Mouse (Mus musculus) neural tube, embryonic 15.5 days (tissue): ENCODE data around the gene Eya2. TPM values are rescaled to one million over a fixed set of nuclear protein-coding genes. Genes with fewer than 3 reads are reported as not detected.

Experiments used
- ATAC-seq: fragments of 200-750 bp; cut with Nextera tagmentation; 2 replicates; pipeline ENCODE4 v1.8.0; 2017; ENCODE audit warnings: mild to moderate bottlenecking, moderate TSS enrichment, moderate library complexity; ENCODE audit not compliant: low FRiP score
- H3K27ac ChIP-seq: fragments of 300-500 bp; sonication (generic); replicated peaks from 2 replicates; pipeline ENCODE4 v1.5.1; 2015; ENCODE audit warnings: mild to moderate bottlenecking, inconsistent platforms
- H3K27me3 ChIP-seq: fragments of 300-500 bp; sonication (generic); replicated peaks from 2 replicates; pipeline ENCODE4 v1.6.1; 2015; ENCODE audit warnings: inconsistent platforms
- H3K36me3 ChIP-seq: fragments of 300-500 bp; sonication (generic); 2 replicates; pipeline ENCODE4 v1.6.1; 2015; ENCODE audit warnings: inconsistent platforms
- H3K4me1 ChIP-seq: fragments of 300-500 bp; sonication (generic); 2 replicates; pipeline ENCODE4 v1.6.1; 2015; ENCODE audit warnings: inconsistent platforms
- H3K4me2 ChIP-seq: fragments of 300-500 bp; sonication (generic); 2 replicates; pipeline ENCODE4 v1.6.1; 2015; ENCODE audit warnings: inconsistent platforms, mild to moderate bottlenecking, moderate library complexity
- H3K4me3 ChIP-seq: fragments of 300-500 bp; sonication (generic); replicated peaks from 2 replicates; pipeline ENCODE4 v1.5.1; 2015; ENCODE audit warnings: mild to moderate bottlenecking, inconsistent platforms
- H3K9ac ChIP-seq: fragments of 300-500 bp; sonication (generic); replicated peaks from 2 replicates; pipeline ENCODE4 v1.6.1; 2015; ENCODE audit warnings: mild to moderate bottlenecking, inconsistent platforms
- H3K9me3 ChIP-seq: fragments of 300-500 bp; sonication (generic); replicated peaks from 2 replicates; pipeline ENCODE4 v1.6.1; 2016; ENCODE audit warnings: inconsistent platforms
- WGBS: fragments of 180-500 bp; shearing (Covaris S2); methylation state at CpG from one replicate; pipeline ENCODE4 v1.1.7; 2015; ENCODE audit warnings: mixed read lengths; 5-methylcytosine and 5-hydroxymethylcytosine counted together
- polyA plus RNA-seq: library from polyadenylated mRNA; unstranded; fragments of >200 nt; fragmentation: Nextera tagmentation; extraction: Ambion mirVana; gene quantifications from 2 replicates; pipeline ENCODE4 v1.2.1, GENCODE M21; 2015

The Eya2 gene
- polyA plus RNA-seq, 1 experiment from 2014 or later: 5.2 TPM

GRCm38 (mm10) chr2:165721941-165722340, 127.1 kb downstream of the Eya2 start:
- Histone ChIP-seq H3K27ac (no peak overlapping the region), H3K9me3 (no peaks in the 10 kb centered on the region), H3K36me3 (no peaks in the 10 kb centered on the region), H3K27me3 (no peaks in the 10 kb centered on the region), H3K4me1 (peaks cover 7% of the 10 kb centered on the region; the same call in 1 of the 2 replicates), H3K4me3 (no peak overlapping the region), H3K9ac (no peak overlapping the region), H3K4me2 (no peak overlapping the region)
- ATAC-seq: no peak
- WGBS: 94% methylated on average over 5 of the region's 5 CpGs

- Histone ChIP-seq H3K36me3 (no peaks in the 10 kb centered on the region), H3K9ac (no peak overlapping the region), H3K27me3 (no peaks in the 10 kb centered on the region), H3K4me3 (no peak overlapping the region), H3K4me2 (peak overlapping the region; percentile 27), H3K9me3 (0 out of 2 replicates have a peak, but pooled peaks cover 4% of the 10 kb centered on the region), H3K4me1 (peaks cover 15% of the 10 kb centered on the region), H3K27ac (0 out of 2 replicates have a peak overlapping the region, but pooled peaks have one; percentile 30)
- peak; percentile 50 for ATAC-seq
- 21% methylated on average over 18 of the region's 18 CpGs for WGBS
These were observed 137.9 kb downstream of the Eya2 start for GRCm38 (mm10) chr2:165732552-165733238.

- no peak for ATAC-seq
- 85% methylated on average over 8 of the region's 8 CpGs for WGBS
- no peak overlapping the region for H3K4me3 ChIP-seq
- H3K4me1 ChIP-seq: peaks cover 15% of the 10 kb centered on the region
- 0 out of 2 replicates have a peak, but pooled peaks cover 4% of the 10 kb centered on the region for H3K9me3 ChIP-seq
- H3K9ac ChIP-seq: no peak overlapping the region
- no peak overlapping the region for H3K27ac ChIP-seq
- H3K4me2 ChIP-seq: no peak overlapping the region
- no peaks in the 10 kb centered on the region for H3K36me3 ChIP-seq
- no peaks in the 10 kb centered on the region for H3K27me3 ChIP-seq
These were observed 138.9 kb downstream of the Eya2 start for GRCm38 (mm10) chr2:165733701-165734100.

GRCm38 (mm10) chr2:165736297-165736696, 141.5 kb downstream of the Eya2 start:
- Histone ChIP-seq H3K27me3 (no peaks in the 10 kb centered on the region), H3K4me2 (no peak overlapping the region), H3K9me3 (0 out of 2 replicates have a peak, but pooled peaks cover 4% of the 10 kb centered on the region), H3K36me3 (no peaks in the 10 kb centered on the region), H3K9ac (no peak overlapping the region), H3K27ac (no peak overlapping the region), H3K4me3 (no peak overlapping the region), H3K4me1 (peaks cover 21% of the 10 kb centered on the region)
- 59% methylated on average over 2 of the region's 2 CpGs for WGBS
- no peak for ATAC-seq

GRCm38 (mm10) chr2:165740381-165740780, 145.5 kb downstream of the Eya2 start:
- Histone ChIP-seq H3K27ac (peak overlapping the region; percentile 48; the same call in 1 of the 2 replicates), H3K9ac (no peak overlapping the region), H3K9me3 (no peaks in the 10 kb centered on the region), H3K27me3 (no peaks in the 10 kb centered on the region), H3K4me1 (peaks cover 24% of the 10 kb centered on the region), H3K36me3 (no peaks in the 10 kb centered on the region), H3K4me2 (no peak overlapping the region), H3K4me3 (no peak overlapping the region)
- no peak for ATAC-seq
- WGBS: 52% methylated on average over 5 of the region's 5 CpGs

GRCm38 (mm10) chr2:165740982-165741381, 146.2 kb downstream of the Eya2 start:
- peak overlapping the region; percentile 48; the same call in 1 of the 2 replicates for H3K27ac ChIP-seq
- H3K9ac ChIP-seq: no peak overlapping the region
- WGBS: 15% methylated on average over 9 of the region's 9 CpGs

GRCm38 (mm10) chr2:165741526-165742050, 146.8 kb downstream of the Eya2 start:
- Histone ChIP-seq H3K27ac (peak overlapping the region; percentile 48; the same call in 1 of the 2 replicates), H3K4me1 (peaks cover 32% of the 10 kb centered on the region), H3K9me3 (no peaks in the 10 kb centered on the region), H3K9ac (no peak overlapping the region), H3K4me3 (no peak overlapping the region), H3K36me3 (no peaks in the 10 kb centered on the region), H3K4me2 (no peak overlapping the region), H3K27me3 (no peaks in the 10 kb centered on the region)
- no peak for ATAC-seq
- 26% methylated on average over 11 of the region's 11 CpGs for WGBS

More at GRCm38 (mm10) chr2:165740982-165741381, 146.2 kb downstream of the Eya2 start:
- Histone ChIP-seq H3K4me1 (peaks cover 30% of the 10 kb centered on the region), H3K36me3 (no peaks in the 10 kb centered on the region), H3K9me3 (no peaks in the 10 kb centered on the region), H3K27me3 (no peaks in the 10 kb centered on the region), H3K4me2 (no peak overlapping the region), H3K4me3 (no peak overlapping the region)
- no peak for ATAC-seq

GRCm38 (mm10) chr2:165742210-165742786, 147.5 kb downstream of the Eya2 start:
- Histone ChIP-seq H3K27ac (peak overlapping the region; percentile 48; the same call in 1 of the 2 replicates), H3K9ac (no peak overlapping the region), H3K36me3 (no peaks in the 10 kb centered on the region), H3K9me3 (no peaks in the 10 kb centered on the region), H3K4me1 (peaks cover 32% of the 10 kb centered on the region), H3K4me3 (no peak overlapping the region), H3K27me3 (no peaks in the 10 kb centered on the region), H3K4me2 (no peak overlapping the region)
- 30% methylated on average over 21 of the region's 21 CpGs for WGBS
- ATAC-seq: no peak

- ATAC-seq: peak; percentile 48; the same call in 1 of the 2 replicates
These were observed 150.7 kb downstream of the Eya2 start for GRCm38 (mm10) chr2:165745306-165746098.

GRCm38 (mm10) chr2:165747975-165748374, 153.1 kb downstream of the Eya2 start:
- WGBS: 51% methylated on average over 7 of the region's 7 CpGs
- no peak overlapping the region for H3K4me2 ChIP-seq
- no peak overlapping the region for H3K9ac ChIP-seq

More at GRCm38 (mm10) chr2:165745306-165746098, 150.7 kb downstream of the Eya2 start:
- peaks cover 32% of the 10 kb centered on the region for H3K4me1 ChIP-seq
- H3K9ac ChIP-seq: no peak overlapping the region
- no peaks in the 10 kb centered on the region for H3K36me3 ChIP-seq
- H3K27me3 ChIP-seq: no peaks in the 10 kb centered on the region; the same call in 1 of the 2 replicates
- WGBS: 46% methylated on average over 18 of the region's 18 CpGs
- no peak overlapping the region for H3K4me2 ChIP-seq
- H3K9me3 ChIP-seq: no peaks in the 10 kb centered on the region
- no peak overlapping the region for H3K4me3 ChIP-seq
- peak overlapping the region; percentile 82 for H3K27ac ChIP-seq

GRCm38 (mm10) chr2:165748426-165748825, 153.6 kb downstream of the Eya2 start:
- Histone ChIP-seq H3K4me3 (no peak overlapping the region), H3K9me3 (no peaks in the 10 kb centered on the region), H3K36me3 (no peaks in the 10 kb centered on the region), H3K9ac (no peak overlapping the region), H3K4me1 (peaks cover 16% of the 10 kb centered on the region), H3K4me2 (no peak overlapping the region), H3K27ac (no peak overlapping the region), H3K27me3 (no peaks in the 10 kb centered on the region; the same call in 1 of the 2 replicates)
- WGBS: 10% methylated on average over 11 of the region's 11 CpGs
- ATAC-seq: no peak

More at GRCm38 (mm10) chr2:165747975-165748374, 153.1 kb downstream of the Eya2 start:
- Histone ChIP-seq H3K9me3 (no peaks in the 10 kb centered on the region), H3K27ac (no peak overlapping the region), H3K4me1 (peaks cover 16% of the 10 kb centered on the region), H3K27me3 (no peaks in the 10 kb centered on the region; the same call in 1 of the 2 replicates), H3K4me3 (no peak overlapping the region), H3K36me3 (no peaks in the 10 kb centered on the region)
- no peak for ATAC-seq
